Mouse (Mus musculus) limb, embryonic 15.5 days (tissue): ENCODE results near the gene Dolk. TPM values are rescaled to one million over a fixed set of nuclear protein-coding genes. Genes with fewer than 3 reads are reported as not detected.

Experiments used
- ATAC-seq: fragments of 200-750 bp; cut with Nextera tagmentation; 2 replicates; pipeline ENCODE4 v1.8.0; 2017; ENCODE audit warnings: low read depth, moderate TSS enrichment; ENCODE audit not compliant: insufficient number of reproducible peaks, low FRiP score, low TSS enrichment
- H3K27ac ChIP-seq: fragments of 300-500 bp; sonication (generic); 2 replicates; pipeline ENCODE4 v1.5.1; 2015; ENCODE audit warnings: moderate library complexity, mild to moderate bottlenecking, inconsistent platforms
- H3K27me3 ChIP-seq: fragments of 300-500 bp; sonication (generic); 2 replicates; pipeline ENCODE4 v1.6.1; 2015; ENCODE audit warnings: inconsistent platforms
- H3K36me3 ChIP-seq: fragments of 300-500 bp; sonication (generic); 2 replicates; pipeline ENCODE4 v1.6.1; 2015; ENCODE audit warnings: inconsistent platforms
- H3K4me1 ChIP-seq: fragments of 300-500 bp; sonication (generic); 2 replicates; pipeline ENCODE4 v1.6.1; 2015; ENCODE audit warnings: inconsistent platforms
- H3K4me2 ChIP-seq: fragments of 300-500 bp; sonication (generic); 2 replicates; pipeline ENCODE4 v1.6.1; 2015; ENCODE audit warnings: mild to moderate bottlenecking, inconsistent platforms
- H3K4me3 ChIP-seq: fragments of 300-500 bp; sonication (generic); 2 replicates; pipeline ENCODE4 v1.5.1; 2015; ENCODE audit warnings: mild to moderate bottlenecking, inconsistent platforms
- H3K9ac ChIP-seq: fragments of 300-500 bp; sonication (generic); 2 replicates; pipeline ENCODE4 v1.6.1; 2015; ENCODE audit warnings: inconsistent platforms
- H3K9me3 ChIP-seq: fragments of 300-500 bp; sonication (generic); 2 replicates; pipeline ENCODE4 v1.6.1; 2016; ENCODE audit warnings: inconsistent platforms
- WGBS: fragments of 180-500 bp; shearing (Covaris S2); methylation state at CpG from one replicate; pipeline ENCODE4 v1.1.7; 2015; 5-methylcytosine and 5-hydroxymethylcytosine counted together
- polyA plus RNA-seq: library from polyadenylated mRNA; unstranded; fragments of >200 nt; fragmentation: Nextera tagmentation; extraction: Ambion mirVana; gene quantifications from 2 replicates; pipeline ENCODE4 v1.2.1, GENCODE M21; 2015

The Dolk gene
- polyA plus RNA-seq, 1 experiment from 2014 or later, result 31.5 TPM

DNA sequence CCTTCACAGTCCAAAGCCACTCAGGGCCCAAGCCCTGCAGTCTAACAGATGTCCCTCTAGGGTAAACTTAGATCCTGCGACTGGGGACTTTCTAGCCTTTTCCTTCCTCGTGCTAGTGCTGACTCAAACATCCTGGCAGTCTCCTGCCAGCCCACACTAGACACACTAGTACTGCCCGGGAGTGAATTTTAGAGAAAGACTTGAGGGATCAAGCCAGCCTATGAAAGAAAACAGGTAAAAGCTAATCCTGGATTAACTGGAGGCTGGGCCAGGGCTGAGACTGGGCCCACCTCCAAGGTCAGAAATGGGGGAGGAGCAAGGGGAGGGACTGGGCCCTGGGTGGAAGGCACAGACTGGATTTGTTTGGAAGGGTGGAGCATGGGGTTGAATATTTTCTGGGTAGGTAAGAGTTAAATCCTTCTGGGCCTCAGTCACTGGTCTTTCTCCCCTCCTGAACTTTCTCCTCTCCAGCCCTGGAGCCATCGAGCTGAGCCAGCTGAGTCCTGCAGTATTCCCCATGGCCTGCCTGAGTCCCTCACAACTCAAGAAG, 19.7 kb downstream of the Dolk start:
- Histone ChIP-seq H3K27me3 (no peaks in the 10 kb centered on the region), H3K36me3 (peaks cover 30% of the 10 kb centered on the region), H3K4me3 (no peak overlapping the region), H3K4me2 (peak overlapping the region; percentile 7; the same call in 1 of the 2 replicates), H3K9ac (no peak overlapping the region), H3K4me1 (peaks cover 52% of the 10 kb centered on the region), H3K27ac (peak overlapping the region; percentile 89), H3K9me3 (no peaks in the 10 kb centered on the region)
- WGBS, result 7% methylated on average over 4 of the region's 4 CpGs
- ATAC-seq, result 0 out of 2 replicates have a peak, but pooled peaks have one; percentile 32

GRCm38 (mm10) chr2:30265767-30266253, 20.3 kb downstream of the Dolk start, which contains the start of gene Phyhd1:
Gene Phyhd1 (plus strand): TSS chr2:30266203.
- Histone ChIP-seq H3K9me3 (no peaks in the 10 kb centered on the region), H3K27me3 (no peaks in the 10 kb centered on the region), H3K36me3 (peaks cover 34% of the 10 kb centered on the region), H3K27ac (peak within 1 kb of the TSS; percentile 89), H3K9ac (0 out of 2 replicates have a peak within 1 kb of the TSS, but pooled peaks have one; percentile 8), H3K4me2 (peak within 1 kb of the TSS; percentile 7; the same call in 1 of the 2 replicates), H3K4me3 (no peak within 1 kb of the TSS), H3K4me1 (peaks cover 52% of the 10 kb centered on the region)
- 37% methylated on average over 5 of the region's 5 CpGs for WGBS
- 0 out of 2 replicates have a peak, but pooled peaks have one; percentile 45 for ATAC-seq

GRCm38 (mm10) chr2:30264671-30265519, 21.2 kb downstream of the Dolk start:
- H3K36me3 ChIP-seq, result peaks cover 42% of the 10 kb centered on the region
- ATAC-seq, result no peak

DNA sequence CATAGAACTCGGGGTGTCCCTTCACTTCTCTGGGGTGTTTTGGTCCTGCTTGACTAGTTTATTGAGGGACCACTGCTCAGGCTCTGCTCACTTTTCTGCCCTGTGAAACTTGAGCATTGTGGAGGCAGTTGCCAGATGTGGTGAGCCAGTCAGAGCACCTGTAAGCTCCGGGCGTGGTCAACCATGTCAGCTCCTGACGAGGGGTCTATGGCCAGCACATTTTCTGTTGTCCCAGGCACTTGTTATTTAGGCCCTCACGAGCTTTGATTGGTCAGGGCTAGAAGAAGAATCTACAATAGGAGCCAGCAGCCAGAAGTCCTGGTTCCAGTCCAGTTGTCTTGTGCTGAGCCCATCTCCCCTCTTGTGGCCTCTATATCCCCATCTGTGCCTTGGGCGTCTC, 22.3 kb downstream of the Dolk start:
- no peak overlapping the region for H3K4me2 ChIP-seq
- no peaks in the 10 kb centered on the region for H3K9me3 ChIP-seq
- H3K36me3 ChIP-seq, result peaks cover 52% of the 10 kb centered on the region
- H3K9ac ChIP-seq, result no peak overlapping the region
- H3K27ac ChIP-seq, result peak overlapping the region; percentile 89; the same call in 1 of the 2 replicates
- WGBS, result 84% methylated on average over 6 of the region's 6 CpGs
- H3K4me3 ChIP-seq, result no peak overlapping the region
- H3K4me1 ChIP-seq, result peaks cover 48% of the 10 kb centered on the region
- H3K27me3 ChIP-seq, result no peaks in the 10 kb centered on the region
- ATAC-seq, result no peak

More at GRCm38 (mm10) chr2:30264671-30265519, 21.2 kb downstream of the Dolk start:
- Histone ChIP-seq H3K4me1 (peaks cover 50% of the 10 kb centered on the region), H3K4me3 (no peak overlapping the region), H3K9me3 (no peaks in the 10 kb centered on the region), H3K4me2 (no peak overlapping the region), H3K9ac (no peak overlapping the region), H3K27me3 (no peaks in the 10 kb centered on the region), H3K27ac (peak overlapping the region; percentile 89)
- 42% methylated on average over 7 of the region's 7 CpGs for WGBS

DNA sequence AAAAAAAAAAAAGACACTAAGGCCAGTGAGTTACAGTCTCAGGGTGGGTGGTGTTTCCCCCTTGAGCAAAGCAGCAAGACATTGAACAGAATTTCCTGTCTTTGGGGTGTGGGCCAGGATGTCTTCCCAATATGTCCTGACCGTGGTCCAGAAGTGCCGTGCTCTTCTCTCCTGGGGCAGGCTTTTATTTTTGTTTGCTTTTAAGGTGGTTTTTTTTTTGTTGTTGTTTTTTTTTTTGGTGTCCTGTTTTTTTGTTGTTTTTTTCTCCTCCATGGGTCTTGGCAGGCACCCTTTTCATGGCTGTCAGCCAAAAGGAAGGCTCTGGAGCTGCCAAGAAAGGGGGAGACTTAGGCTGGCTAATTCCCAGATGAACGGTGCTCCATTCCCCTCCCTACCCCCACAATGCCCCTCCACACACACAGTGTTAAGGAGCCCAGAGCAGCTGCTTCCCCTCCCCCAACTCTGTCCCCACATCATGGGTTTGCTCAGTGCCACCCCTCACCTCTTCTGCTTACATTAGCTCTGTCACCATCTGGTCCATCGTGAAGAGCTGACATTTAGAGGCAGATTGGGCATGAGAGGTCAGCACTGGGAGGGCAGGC, 23.2 kb downstream of the Dolk start:
- H3K9me3 ChIP-seq, result no peaks in the 10 kb centered on the region
- 53% methylated on average over 4 of the region's 4 CpGs for WGBS
- H3K36me3 ChIP-seq, result peaks cover 61% of the 10 kb centered on the region
- no peak overlapping the region for H3K9ac ChIP-seq
- H3K27ac ChIP-seq, result no peak overlapping the region
- no peak for ATAC-seq
- H3K4me3 ChIP-seq, result no peak overlapping the region
- no peaks in the 10 kb centered on the region for H3K27me3 ChIP-seq
- H3K4me2 ChIP-seq, result no peak overlapping the region
- peaks cover 54% of the 10 kb centered on the region for H3K4me1 ChIP-seq

DNA sequence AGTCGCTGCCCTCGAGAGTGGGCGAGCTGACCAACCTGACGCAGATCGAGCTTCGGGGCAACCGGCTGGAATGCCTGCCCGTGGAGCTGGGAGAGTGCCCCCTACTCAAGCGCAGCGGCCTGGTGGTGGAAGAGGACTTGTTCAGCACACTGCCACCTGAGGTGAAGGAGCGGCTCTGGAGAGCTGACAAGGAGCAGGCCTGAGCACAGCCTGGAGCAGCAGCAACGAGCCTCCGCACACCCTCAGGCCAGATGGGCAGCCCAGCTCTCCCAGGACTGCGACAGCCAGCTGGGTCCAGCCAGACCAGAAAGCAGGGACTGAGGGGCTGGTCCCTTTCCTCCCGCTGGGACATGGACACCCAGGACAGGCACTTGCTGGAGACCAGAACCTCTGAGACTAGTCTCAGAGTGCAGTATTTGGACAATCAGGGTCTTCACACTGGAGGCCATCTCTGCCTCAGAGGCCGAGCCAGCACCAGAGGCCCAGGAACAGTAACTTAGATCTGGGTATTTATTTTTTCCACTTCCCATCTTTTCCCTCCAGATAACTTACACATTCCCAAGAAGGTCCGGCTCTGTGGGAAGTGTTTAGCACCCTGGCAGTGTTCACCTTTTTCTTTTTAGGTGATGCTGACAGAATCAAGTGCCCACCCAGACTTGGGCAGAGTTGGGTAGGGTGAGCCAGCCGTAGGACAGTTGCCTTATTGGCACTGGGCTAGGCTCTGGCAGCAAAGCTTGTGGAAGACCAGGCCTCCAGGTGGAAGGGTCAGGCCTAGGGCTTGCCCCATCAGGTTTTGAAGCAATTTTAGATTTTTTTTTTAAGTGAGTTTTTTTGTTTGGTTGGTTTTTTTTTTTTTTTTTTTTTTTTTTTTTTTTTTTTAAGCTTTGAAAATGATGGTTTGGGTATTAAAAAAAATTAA, 24.0 kb downstream of the Dolk start:
- H3K9me3 ChIP-seq, result no peaks in the 10 kb centered on the region
- H3K27ac ChIP-seq, result 0 out of 2 replicates have a peak overlapping the region, but pooled peaks have one; percentile 22
- peaks cover 68% of the 10 kb centered on the region for H3K36me3 ChIP-seq
- H3K4me2 ChIP-seq, result no peak overlapping the region
- no peak overlapping the region for H3K4me3 ChIP-seq
- peaks cover 54% of the 10 kb centered on the region for H3K4me1 ChIP-seq
- H3K9ac ChIP-seq, result no peak overlapping the region
- 92% methylated on average over 18 of the region's 18 CpGs for WGBS
- H3K27me3 ChIP-seq, result no peaks in the 10 kb centered on the region
- no peak for ATAC-seq

DNA sequence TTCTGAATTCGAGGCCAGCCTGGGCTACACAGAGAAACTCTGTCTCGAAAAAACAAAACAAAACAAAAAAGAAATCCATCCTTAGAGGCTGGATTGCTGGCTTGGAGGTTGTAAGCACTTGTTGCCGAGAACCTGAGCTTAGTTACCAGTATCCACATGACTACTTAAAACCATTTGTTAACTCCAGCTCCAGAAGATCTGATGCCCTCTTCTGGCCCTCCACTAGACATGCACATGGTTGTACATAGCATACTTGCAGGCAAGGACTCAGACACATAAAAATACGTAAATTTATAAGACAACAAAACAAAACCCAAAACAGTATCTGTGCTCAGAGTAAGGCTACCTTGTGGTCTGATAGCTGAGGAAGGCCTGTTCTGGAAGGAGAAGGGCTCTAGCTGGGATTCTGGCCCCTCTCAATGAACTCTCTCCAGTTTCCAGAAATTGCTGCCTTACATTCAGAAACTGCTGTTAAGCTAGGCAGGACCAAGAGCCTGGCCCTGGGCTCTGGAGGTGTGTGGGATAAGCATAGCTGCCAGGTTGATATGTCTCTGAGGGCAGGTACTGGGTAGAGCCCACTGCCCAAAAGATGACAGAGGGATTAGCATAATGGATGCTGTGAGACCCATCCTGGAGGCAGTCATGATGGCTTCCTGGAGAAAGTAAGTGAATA, 24.9 kb downstream of the Dolk start:
- no peak for ATAC-seq
- Histone ChIP-seq H3K27me3 (no peaks in the 10 kb centered on the region), H3K9me3 (no peaks in the 10 kb centered on the region), H3K27ac (no peak overlapping the region), H3K36me3 (peaks cover 78% of the 10 kb centered on the region), H3K4me2 (no peak overlapping the region), H3K9ac (no peak overlapping the region), H3K4me3 (no peak overlapping the region), H3K4me1 (peaks cover 45% of the 10 kb centered on the region)
- 82% methylated on average over 4 of the region's 4 CpGs for WGBS

DNA sequence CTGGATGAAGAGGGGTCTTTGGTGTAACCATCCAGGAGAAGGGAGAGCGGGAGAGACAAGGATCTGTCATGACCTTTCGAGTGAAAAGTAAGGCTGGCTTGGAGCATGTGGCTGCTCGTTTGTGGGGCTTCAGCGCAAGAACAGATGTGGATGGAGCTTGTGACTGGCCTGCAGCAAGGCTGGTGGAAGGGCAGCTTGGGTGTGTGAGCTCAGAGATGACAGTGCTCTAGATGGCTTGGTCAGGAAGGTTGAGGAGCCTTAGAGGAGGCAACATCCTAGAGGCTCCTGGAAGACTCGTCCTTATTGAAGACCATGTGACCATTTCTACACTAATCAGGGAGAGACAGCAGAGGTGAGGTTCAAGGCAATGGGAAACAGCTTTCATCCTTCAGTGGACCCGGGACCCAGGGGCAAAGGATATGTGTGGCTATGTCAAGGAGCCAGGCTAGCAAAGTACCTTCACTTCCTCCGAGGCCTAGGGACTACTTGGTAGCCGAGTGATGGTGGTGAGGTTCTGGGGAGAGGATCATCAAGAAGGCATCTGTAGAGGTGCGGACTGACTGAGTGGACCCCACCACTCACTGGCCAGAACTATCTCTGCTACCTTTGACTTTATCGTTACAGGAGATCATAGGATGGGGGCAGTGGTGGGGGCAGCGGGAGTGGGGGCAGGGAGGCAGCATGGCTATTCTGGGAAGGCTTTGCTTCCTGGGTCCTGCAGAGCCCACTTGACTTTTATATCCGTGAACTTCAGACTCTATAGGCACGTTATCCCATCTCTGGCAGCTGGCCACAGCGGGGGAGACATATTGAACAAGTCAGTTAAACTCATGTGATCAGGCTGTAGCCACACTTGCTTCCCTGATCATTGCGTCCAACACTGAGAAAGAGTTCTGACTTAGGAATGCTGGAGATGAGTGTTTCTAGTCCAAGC, 26.7 kb downstream of the Dolk start:
- no peak overlapping the region for H3K4me3 ChIP-seq
- no peak overlapping the region for H3K9ac ChIP-seq
- H3K36me3 ChIP-seq, result peaks cover 90% of the 10 kb centered on the region
- H3K9me3 ChIP-seq, result no peaks in the 10 kb centered on the region
- no peaks in the 10 kb centered on the region for H3K27me3 ChIP-seq
- H3K27ac ChIP-seq, result no peak overlapping the region
- no peak for ATAC-seq
- H3K4me1 ChIP-seq, result peaks cover 27% of the 10 kb centered on the region
- 86% methylated on average over 15 of the region's 15 CpGs for WGBS
- no peak overlapping the region for H3K4me2 ChIP-seq

DNA sequence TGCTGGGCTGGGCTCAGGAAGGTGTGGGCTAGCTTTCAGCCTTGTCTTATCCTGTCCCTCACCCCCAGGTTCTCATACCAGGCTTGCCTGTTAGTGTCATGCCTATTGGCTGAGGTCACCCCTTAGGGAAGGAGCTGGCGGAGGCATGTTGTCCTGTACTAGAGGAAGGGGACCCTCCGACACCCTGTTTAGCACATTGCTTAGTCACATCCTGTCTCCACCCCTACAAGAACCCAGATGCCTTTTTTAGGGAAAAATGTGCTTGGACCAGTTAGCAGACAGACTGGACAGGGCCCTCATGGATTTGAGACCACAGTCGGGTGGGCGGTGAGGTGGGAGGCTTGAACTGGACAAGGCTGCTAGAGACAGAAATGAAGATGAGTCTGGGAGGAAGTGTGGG, 27.5 kb downstream of the Dolk start:
- Histone ChIP-seq H3K9ac (no peak overlapping the region), H3K27me3 (no peaks in the 10 kb centered on the region), H3K4me2 (no peak overlapping the region), H3K4me1 (peaks cover 20% of the 10 kb centered on the region), H3K9me3 (no peaks in the 10 kb centered on the region), H3K36me3 (peaks cover 82% of the 10 kb centered on the region), H3K27ac (peak overlapping the region; percentile 57; the same call in 1 of the 2 replicates), H3K4me3 (no peak overlapping the region)
- no peak for ATAC-seq
- WGBS, result 63% methylated on average over 4 of the region's 4 CpGs
